Mouse (Mus musculus): ENCODE results near the gene Rtl4. TPM values are rescaled to one million over a fixed set of nuclear protein-coding genes. Genes with fewer than 3 reads are reported as not detected.

The Rtl4 gene
- polyA plus RNA-seq (2015; fragmentation: Nextera tagmentation; extraction: Ambion mirVana), result 0.14 and 0.28 TPM in 2 replicates

DNA sequence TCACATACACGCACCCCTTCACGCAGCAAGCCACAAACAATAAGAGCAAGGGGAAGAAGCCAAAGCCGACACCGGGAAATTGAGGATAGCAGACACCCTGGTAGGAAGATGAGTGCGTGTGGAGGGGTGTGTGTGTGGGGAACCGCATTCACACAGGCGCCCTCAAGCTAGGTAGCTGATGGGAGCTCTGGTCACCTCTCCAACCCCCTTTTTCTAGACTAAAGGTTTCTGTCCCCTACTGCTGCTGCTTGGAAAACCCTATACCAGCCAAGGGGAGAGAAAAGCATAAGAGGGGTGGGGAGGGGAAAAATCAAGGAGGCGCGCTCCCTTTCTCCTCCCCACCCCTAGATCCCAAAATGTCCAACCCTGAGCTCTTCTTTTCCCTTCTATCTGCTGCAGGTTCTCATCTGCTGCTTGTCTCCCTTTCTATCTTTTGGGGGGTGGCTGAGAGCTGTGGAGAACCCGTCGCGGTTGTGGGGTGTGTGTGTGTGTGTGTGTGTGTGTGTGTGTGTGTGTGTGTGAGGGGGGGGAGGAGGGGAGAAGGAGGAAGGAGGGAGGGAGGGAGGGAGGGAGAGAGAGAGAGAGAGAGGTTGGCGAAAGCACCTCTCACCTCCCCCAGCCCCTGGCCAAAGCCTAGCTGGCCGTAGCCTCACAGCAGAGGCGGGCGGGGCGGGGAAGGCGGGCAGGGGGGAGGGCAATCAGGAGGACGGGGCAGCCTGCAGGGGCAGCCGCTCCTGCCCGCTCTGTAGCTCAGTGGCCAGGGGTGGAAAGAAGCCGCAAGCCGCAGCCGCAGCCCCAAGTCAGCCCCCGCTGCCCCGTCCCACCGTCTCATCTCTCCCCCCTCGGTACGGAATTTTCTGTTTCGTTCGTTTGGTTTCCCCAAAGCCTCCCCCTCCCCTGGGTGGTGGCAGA, at the start of gene Rtl4:
TSS of gene Rtl4 (plus strand) at position 701 of the 912 bp plus-strand sequence.
- no peaks in the 10 kb centered on the region for H3K36me3 ChIP-seq (ENCODE audit: insufficient read depth, low read length)
- H3K9ac ChIP-seq (replicated peaks; ENCODE audit: low read length), result peak within 1 kb of the TSS; percentile 41; the same call in 1 of the 2 replicates

DNA sequence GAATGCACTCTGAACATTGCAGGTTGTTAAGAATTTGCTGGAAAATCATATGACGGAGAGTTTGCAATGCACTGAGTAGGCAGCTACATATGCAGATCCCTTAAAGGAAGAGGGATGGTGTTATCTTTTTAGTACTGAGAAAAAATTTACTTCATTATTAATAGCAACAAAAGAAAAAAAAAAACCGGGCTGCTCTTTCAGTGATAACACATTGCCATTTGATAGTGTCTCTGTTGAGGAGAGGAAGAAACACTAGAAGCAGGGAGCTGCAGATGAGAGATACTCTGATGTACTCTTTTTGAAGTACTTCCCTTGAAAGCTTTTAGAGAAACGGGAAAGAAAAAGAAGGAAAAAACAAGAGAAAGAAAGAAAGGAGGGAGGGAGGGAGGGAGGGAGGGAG, 44.0 kb upstream of the Rtl4 start:
- Histone ChIP-seq H3K4me3 (ENCODE audit: low read length) (no peak overlapping the region), H3K9me3 (ENCODE audit: low read length) (no peaks in the 10 kb centered on the region), H3K27ac (ENCODE audit: low read length) (no peak overlapping the region), H3K4me1 (ENCODE audit: insufficient read depth, low read length) (no peaks in the 10 kb centered on the region), H3K27me3 (ENCODE audit: insufficient read depth, low read length) (no peaks in the 10 kb centered on the region; the same call in 1 of the 2 replicates), H3K9ac (replicated peaks; ENCODE audit: low read length) (no peak overlapping the region), H3K4me2 (replicated peaks; ENCODE audit: low read depth, low read length) (no peak overlapping the region), H3K36me3 (ENCODE audit: insufficient read depth, low read length) (no peaks in the 10 kb centered on the region)
- 61% methylated on average over 3 of the region's 3 CpGs for WGBS
- ATAC-seq (ENCODE audit: low FRiP score, low TSS enrichment), result no peak

More for the DNA sequence above, at the start of gene Rtl4:
- peak within 1 kb of the TSS; percentile 50 for H3K4me3 ChIP-seq (ENCODE audit: low read length)
- H3K9me3 ChIP-seq (ENCODE audit: low read length), result no peaks in the 10 kb centered on the region
- WGBS, result 26% methylated on average over 26 of the region's 31 CpGs
- ATAC-seq (ENCODE audit: low FRiP score, low TSS enrichment), result peak; percentile 87
- H3K27me3 ChIP-seq (ENCODE audit: insufficient read depth, low read length), result peaks cover 54% of the 10 kb centered on the region
- H3K4me2 ChIP-seq (replicated peaks; ENCODE audit: low read depth, low read length), result peak within 1 kb of the TSS; percentile 66
- no peaks in the 10 kb centered on the region for H3K4me1 ChIP-seq (ENCODE audit: insufficient read depth, low read length)
- no peak within 1 kb of the TSS for H3K27ac ChIP-seq (ENCODE audit: low read length)

GRCm38 (mm10) chrX:144645394-144645793, 43.3 kb upstream of the Rtl4 start:
- Histone ChIP-seq H3K4me1 (ENCODE audit: insufficient read depth, low read length) (no peaks in the 10 kb centered on the region), H3K27ac (ENCODE audit: low read length) (no peak overlapping the region), H3K27me3 (ENCODE audit: insufficient read depth, low read length) (no peaks in the 10 kb centered on the region; the same call in 1 of the 2 replicates), H3K9me3 (ENCODE audit: low read length) (no peaks in the 10 kb centered on the region), H3K9ac (replicated peaks; ENCODE audit: low read length) (no peak overlapping the region), H3K4me2 (replicated peaks; ENCODE audit: low read depth, low read length) (no peak overlapping the region), H3K36me3 (ENCODE audit: insufficient read depth, low read length) (no peaks in the 10 kb centered on the region), H3K4me3 (ENCODE audit: low read length) (no peak overlapping the region)
- 78% methylated on average over 1 of the region's 1 CpGs for WGBS
- ATAC-seq (ENCODE audit: low FRiP score, low TSS enrichment), result no peak

GRCm38 (mm10) chrX:144652196-144652595, 36.5 kb upstream of the Rtl4 start:
- Histone ChIP-seq H3K4me3 (ENCODE audit: low read length) (no peak overlapping the region), H3K4me1 (ENCODE audit: insufficient read depth, low read length) (no peaks in the 10 kb centered on the region), H3K27me3 (ENCODE audit: insufficient read depth, low read length) (peaks cover 5% of the 10 kb centered on the region; the same call in 1 of the 2 replicates), H3K27ac (ENCODE audit: low read length) (no peak overlapping the region), H3K9me3 (ENCODE audit: low read length) (no peaks in the 10 kb centered on the region), H3K36me3 (ENCODE audit: insufficient read depth, low read length) (no peaks in the 10 kb centered on the region), H3K9ac (replicated peaks; ENCODE audit: low read length) (no peak overlapping the region), H3K4me2 (replicated peaks; ENCODE audit: low read depth, low read length) (no peak overlapping the region)
- 81% methylated on average over 2 of the region's 2 CpGs for whole genome bisulfite sequencing
- no peak for ATAC-seq (ENCODE audit: low FRiP score, low TSS enrichment)

- Histone ChIP-seq H3K4me3 (ENCODE audit: low read length) (peak overlapping the region; percentile 50), H3K9me3 (ENCODE audit: low read length) (no peaks in the 10 kb centered on the region), H3K27ac (ENCODE audit: low read length) (no peak overlapping the region), H3K4me1 (ENCODE audit: insufficient read depth, low read length) (no peaks in the 10 kb centered on the region), H3K4me2 (replicated peaks; ENCODE audit: low read depth, low read length) (peak overlapping the region; percentile 66), H3K36me3 (ENCODE audit: insufficient read depth, low read length) (no peaks in the 10 kb centered on the region), H3K27me3 (ENCODE audit: insufficient read depth, low read length) (peaks cover 54% of the 10 kb centered on the region), H3K9ac (replicated peaks; ENCODE audit: low read length) (no peak overlapping the region)
- whole genome bisulfite sequencing, result 31% methylated on average over 20 of the region's 20 CpGs
- no peak for ATAC-seq (ENCODE audit: low FRiP score, low TSS enrichment)
These were observed 965 bp upstream of the Rtl4 start for GRCm38 (mm10) chrX:144687742-144688141.

- Histone ChIP-seq H3K27ac (ENCODE audit: low read length) (no peak within 1 kb of the TSS), H3K9ac (replicated peaks; ENCODE audit: low read length) (peak within 1 kb of the TSS; percentile 41; the same call in 1 of the 2 replicates), H3K27me3 (ENCODE audit: insufficient read depth, low read length) (peaks cover 54% of the 10 kb centered on the region), H3K9me3 (ENCODE audit: low read length) (no peaks in the 10 kb centered on the region), H3K36me3 (ENCODE audit: insufficient read depth, low read length) (no peaks in the 10 kb centered on the region), H3K4me2 (replicated peaks; ENCODE audit: low read depth, low read length) (peak within 1 kb of the TSS; percentile 66), H3K4me3 (ENCODE audit: low read length) (peak within 1 kb of the TSS; percentile 50), H3K4me1 (ENCODE audit: insufficient read depth, low read length) (no peaks in the 10 kb centered on the region)
- no peak for ATAC-seq (ENCODE audit: low FRiP score, low TSS enrichment)
- WGBS, result 43% methylated on average over 1 of the region's 1 CpGs
These were observed 733 bp upstream of the Rtl4 start, which contains the start of gene Trpc5 for GRCm38 (mm10) chrX:144688142-144688206. TSS of gene Trpc5 (minus strand) at chrX:144688180.

DNA sequence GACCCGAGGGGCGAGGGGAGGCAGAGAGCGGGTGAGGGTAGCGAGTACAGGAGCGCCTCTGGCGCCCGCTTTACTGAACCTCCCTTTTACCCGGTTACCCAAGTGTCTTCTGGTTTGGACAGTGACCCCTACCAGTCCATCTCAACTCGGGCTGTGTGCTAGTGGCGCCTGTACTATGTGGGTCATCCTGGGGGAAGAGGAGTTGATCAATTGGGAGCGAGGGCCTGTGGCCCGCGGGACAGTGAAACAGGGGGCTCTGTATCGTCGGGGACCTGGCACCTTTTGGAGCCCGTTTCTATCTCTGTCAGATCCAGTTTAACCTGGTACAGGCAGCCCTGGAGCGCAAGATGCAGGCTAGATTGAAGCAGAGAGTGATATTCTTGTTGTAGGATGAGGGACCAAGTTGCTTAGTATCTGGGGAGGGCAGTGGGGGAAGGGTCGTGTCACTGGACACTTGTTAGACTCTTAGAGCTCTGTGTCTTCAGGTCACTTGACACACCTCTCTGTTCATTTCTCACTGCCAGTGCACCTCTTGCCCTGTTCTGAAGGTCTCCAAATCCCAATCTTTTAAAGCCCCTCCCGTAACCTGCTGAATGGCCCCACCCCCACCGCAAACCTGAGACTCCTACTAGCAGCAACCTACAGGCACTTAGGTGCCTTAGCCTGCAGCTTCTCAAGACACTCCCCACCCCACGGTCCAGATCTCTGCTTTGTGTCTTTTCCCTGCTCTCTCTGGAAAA, 582 bp downstream of the Rtl4 start:
- no peaks in the 10 kb centered on the region for H3K9me3 ChIP-seq (ENCODE audit: low read length)
- no peak overlapping the region for H3K27ac ChIP-seq (ENCODE audit: low read length)
- H3K9ac ChIP-seq (replicated peaks; ENCODE audit: low read length), result 0 out of 2 replicates have a peak overlapping the region, but pooled peaks have one; percentile 41
- WGBS, result 18% methylated on average over 21 of the region's 21 CpGs
- peak; percentile 76 for ATAC-seq (ENCODE audit: low FRiP score, low TSS enrichment)
- H3K4me2 ChIP-seq (replicated peaks; ENCODE audit: low read depth, low read length), result peak overlapping the region; percentile 66
- peaks cover 54% of the 10 kb centered on the region for H3K27me3 ChIP-seq (ENCODE audit: insufficient read depth, low read length)
- H3K4me1 ChIP-seq (ENCODE audit: insufficient read depth, low read length), result no peaks in the 10 kb centered on the region
- H3K36me3 ChIP-seq (ENCODE audit: insufficient read depth, low read length), result no peaks in the 10 kb centered on the region
- peak overlapping the region; percentile 50 for H3K4me3 ChIP-seq (ENCODE audit: low read length)

DNA sequence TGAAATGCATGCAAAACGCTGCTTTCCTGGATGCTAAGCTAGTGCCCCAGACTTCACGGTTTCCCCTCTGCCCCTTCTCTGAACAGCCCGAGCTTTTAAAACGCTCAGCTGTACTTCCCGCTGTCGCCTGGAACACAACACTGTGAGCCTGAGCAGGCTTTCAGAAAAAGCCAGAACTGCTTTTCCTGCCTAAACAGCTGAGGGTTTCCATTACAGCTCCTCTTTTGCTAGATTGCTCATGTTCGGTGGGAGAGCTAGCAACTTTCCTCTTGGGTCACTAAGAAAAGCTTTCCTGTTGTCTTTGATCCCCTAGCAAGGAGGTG, 1.1 kb downstream of the Rtl4 start:
- Histone ChIP-seq H3K4me3 (ENCODE audit: low read length) (peak overlapping the region; percentile 50; the same call in 1 of the 2 replicates), H3K9me3 (ENCODE audit: low read length) (no peaks in the 10 kb centered on the region), H3K36me3 (ENCODE audit: insufficient read depth, low read length) (no peaks in the 10 kb centered on the region), H3K27me3 (ENCODE audit: insufficient read depth, low read length) (peaks cover 50% of the 10 kb centered on the region), H3K4me1 (ENCODE audit: insufficient read depth, low read length) (no peaks in the 10 kb centered on the region), H3K4me2 (replicated peaks; ENCODE audit: low read depth, low read length) (peak overlapping the region; percentile 66), H3K27ac (ENCODE audit: low read length) (no peak overlapping the region), H3K9ac (replicated peaks; ENCODE audit: low read length) (no peak overlapping the region)
- 19% methylated on average over 7 of the region's 7 CpGs for WGBS
- ATAC-seq (ENCODE audit: low FRiP score, low TSS enrichment), result no peak

GRCm38 (mm10) chrX:144716330-144716729, 27.6 kb downstream of the Rtl4 start:
- Histone ChIP-seq H3K4me1 (ENCODE audit: insufficient read depth, low read length) (no peaks in the 10 kb centered on the region), H3K9ac (replicated peaks; ENCODE audit: low read length) (no peak overlapping the region), H3K27me3 (ENCODE audit: insufficient read depth, low read length) (no peaks in the 10 kb centered on the region), H3K36me3 (ENCODE audit: insufficient read depth, low read length) (no peaks in the 10 kb centered on the region), H3K4me3 (ENCODE audit: low read length) (no peak overlapping the region), H3K4me2 (replicated peaks; ENCODE audit: low read depth, low read length) (no peak overlapping the region), H3K9me3 (ENCODE audit: low read length) (no peaks in the 10 kb centered on the region), H3K27ac (ENCODE audit: low read length) (no peak overlapping the region)
- no peak for ATAC-seq (ENCODE audit: low FRiP score, low TSS enrichment)
- 95% methylated on average over 1 of the region's 1 CpGs for WGBS

- Histone ChIP-seq H3K4me1 (ENCODE audit: insufficient read depth, low read length) (no peaks in the 10 kb centered on the region), H3K4me2 (replicated peaks; ENCODE audit: low read depth, low read length) (no peak overlapping the region), H3K36me3 (ENCODE audit: insufficient read depth, low read length) (no peaks in the 10 kb centered on the region), H3K27me3 (ENCODE audit: insufficient read depth, low read length) (no peaks in the 10 kb centered on the region), H3K27ac (ENCODE audit: low read length) (no peak overlapping the region), H3K9me3 (ENCODE audit: low read length) (no peaks in the 10 kb centered on the region), H3K4me3 (ENCODE audit: low read length) (no peak overlapping the region), H3K9ac (replicated peaks; ENCODE audit: low read length) (no peak overlapping the region)
- WGBS, result 53% methylated on average over 3 of the region's 3 CpGs
- ATAC-seq (ENCODE audit: low FRiP score, low TSS enrichment), result peak; percentile 70
These were observed 58.9 kb downstream of the Rtl4 start for GRCm38 (mm10) chrX:144747528-144748049.
